Mouse (Mus musculus): ENCODE results near the gene Shroom3. TPM values are rescaled to one million over a fixed set of nuclear protein-coding genes. Genes with fewer than 3 reads are reported as not detected.

Gene Shroom3
- polyA plus RNA-seq, 1 experiment from 2014 or later: 2.3 TPM

DNA sequence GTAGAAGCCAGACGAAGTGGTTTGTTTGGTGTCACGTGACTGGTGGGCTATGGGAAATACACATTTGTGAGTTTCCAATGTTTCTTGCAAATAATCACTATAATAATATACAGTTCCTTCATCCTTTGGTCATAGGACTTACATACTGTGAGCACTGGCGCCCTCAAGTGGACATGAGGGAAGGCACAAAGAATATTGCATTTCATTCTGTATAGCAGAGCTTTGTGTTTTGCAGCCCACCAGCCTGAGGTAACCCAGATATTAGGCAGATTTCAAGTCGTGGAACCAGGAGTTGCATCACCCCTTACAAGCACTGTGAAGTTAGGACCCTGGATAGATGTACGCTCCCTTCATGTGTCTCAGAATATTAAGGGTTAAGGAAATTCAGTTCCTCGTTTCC lies 42.7 kb downstream of the Shroom3 start:
- no peak overlapping the region for H3K9ac ChIP-seq
- no peaks in the 10 kb centered on the region for H3K36me3 ChIP-seq (replicated peaks; ENCODE audit: control insufficient read depth, insufficient read depth)
- no peaks in the 10 kb centered on the region for H3K4me1 ChIP-seq (replicated peaks; ENCODE audit: control insufficient read depth, insufficient read depth, low read length)
- no peak overlapping the region for H3K4me2 ChIP-seq (replicated peaks)
- peak; percentile 49; the same call in 1 of the 2 replicates for ATAC-seq (ENCODE audit: low FRiP score)
- H3K9me3 ChIP-seq (ENCODE audit: control insufficient read depth, low read length): no peaks in the 10 kb centered on the region
- no peak overlapping the region for H3K4me3 ChIP-seq (replicated peaks; ENCODE audit: low read length)
- WGBS: 31% methylated on average over 6 of the region's 6 CpGs
- no peaks in the 10 kb centered on the region for H3K27me3 ChIP-seq (ENCODE audit: control insufficient read depth, insufficient read depth, low read length)
- peak; percentile 90 for DNase-seq (ENCODE audit: low spot score)
- no peak overlapping the region for H3K27ac ChIP-seq

- H3K4me3 ChIP-seq (replicated peaks; ENCODE audit: low read length): no peak overlapping the region
- no peaks in the 10 kb centered on the region for H3K27me3 ChIP-seq (ENCODE audit: control insufficient read depth, insufficient read depth, low read length)
- H3K9ac ChIP-seq: no peak overlapping the region
- no peaks in the 10 kb centered on the region for H3K9me3 ChIP-seq (ENCODE audit: control insufficient read depth, low read length)
- WGBS: 51% methylated on average over 5 of the region's 5 CpGs
- ATAC-seq (ENCODE audit: low FRiP score) (0 out of 2 replicates have a peak, but pooled peaks have one; percentile 54), DNase-seq (ENCODE audit: low spot score) (peak; percentile 85)
- H3K4me2 ChIP-seq (replicated peaks): no peak overlapping the region
- H3K36me3 ChIP-seq (replicated peaks; ENCODE audit: control insufficient read depth, insufficient read depth): no peaks in the 10 kb centered on the region
- H3K27ac ChIP-seq: no peak overlapping the region
- no peaks in the 10 kb centered on the region for H3K4me1 ChIP-seq (replicated peaks; ENCODE audit: control insufficient read depth, insufficient read depth, low read length)
Observed at GRCm38 (mm10) chr5:92728252-92728828, 45.1 kb downstream of the Shroom3 start.

GRCm38 (mm10) chr5:92729221-92729620 lies 46.0 kb downstream of the Shroom3 start:
- Histone ChIP-seq H3K27ac (no peak overlapping the region), H3K4me2 (replicated peaks) (no peak overlapping the region), H3K36me3 (replicated peaks; ENCODE audit: control insufficient read depth, insufficient read depth) (no peaks in the 10 kb centered on the region), H3K9ac (no peak overlapping the region), H3K9me3 (ENCODE audit: control insufficient read depth, low read length) (no peaks in the 10 kb centered on the region), H3K27me3 (ENCODE audit: control insufficient read depth, insufficient read depth, low read length) (no peaks in the 10 kb centered on the region), H3K4me1 (replicated peaks; ENCODE audit: control insufficient read depth, insufficient read depth, low read length) (no peaks in the 10 kb centered on the region), H3K4me3 (replicated peaks; ENCODE audit: low read length) (no peak overlapping the region)
- 75% methylated on average over 6 of the region's 6 CpGs for WGBS
- no peak for DNase-seq (ENCODE audit: low spot score)
- no peak for ATAC-seq (ENCODE audit: low FRiP score)

- WGBS: 74% methylated on average over 3 of the region's 3 CpGs
- H3K9me3 ChIP-seq (ENCODE audit: control insufficient read depth, low read length): no peaks in the 10 kb centered on the region
- ATAC-seq (ENCODE audit: low FRiP score) (no peak), DNase-seq (ENCODE audit: low spot score) (no peak)
- H3K27me3 ChIP-seq (ENCODE audit: control insufficient read depth, insufficient read depth, low read length): no peaks in the 10 kb centered on the region
- H3K4me3 ChIP-seq (replicated peaks; ENCODE audit: low read length): no peak overlapping the region
- no peaks in the 10 kb centered on the region for H3K4me1 ChIP-seq (replicated peaks; ENCODE audit: control insufficient read depth, insufficient read depth, low read length)
- no peak overlapping the region for H3K4me2 ChIP-seq (replicated peaks)
- H3K9ac ChIP-seq: no peak overlapping the region
- H3K36me3 ChIP-seq (replicated peaks; ENCODE audit: control insufficient read depth, insufficient read depth): no peaks in the 10 kb centered on the region
- no peak overlapping the region for H3K27ac ChIP-seq
Observed at GRCm38 (mm10) chr5:92741802-92742201, 58.6 kb downstream of the Shroom3 start.

- H3K27me3 ChIP-seq (ENCODE audit: control insufficient read depth, insufficient read depth, low read length): no peaks in the 10 kb centered on the region
- ATAC-seq (ENCODE audit: low FRiP score) (no peak), DNase-seq (ENCODE audit: low spot score) (no peak)
- no peak overlapping the region for H3K4me3 ChIP-seq (replicated peaks; ENCODE audit: low read length)
- no peak overlapping the region for H3K27ac ChIP-seq
- 86% methylated on average over 5 of the region's 5 CpGs for WGBS
- no peak overlapping the region for H3K4me2 ChIP-seq (replicated peaks)
- no peaks in the 10 kb centered on the region for H3K36me3 ChIP-seq (replicated peaks; ENCODE audit: control insufficient read depth, insufficient read depth)
- H3K9ac ChIP-seq: no peak overlapping the region
- H3K9me3 ChIP-seq (ENCODE audit: control insufficient read depth, low read length): no peaks in the 10 kb centered on the region
- no peaks in the 10 kb centered on the region for H3K4me1 ChIP-seq (replicated peaks; ENCODE audit: control insufficient read depth, insufficient read depth, low read length)
Observed at GRCm38 (mm10) chr5:92742701-92743100, 59.5 kb downstream of the Shroom3 start.

GRCm38 (mm10) chr5:92745390-92746253 lies 62.4 kb downstream of the Shroom3 start:
- Histone ChIP-seq H3K27ac (no peak overlapping the region), H3K9ac (no peak overlapping the region), H3K4me2 (replicated peaks) (no peak overlapping the region), H3K4me1 (replicated peaks; ENCODE audit: control insufficient read depth, insufficient read depth, low read length) (no peaks in the 10 kb centered on the region), H3K36me3 (replicated peaks; ENCODE audit: control insufficient read depth, insufficient read depth) (no peaks in the 10 kb centered on the region), H3K4me3 (replicated peaks; ENCODE audit: low read length) (no peak overlapping the region), H3K9me3 (ENCODE audit: control insufficient read depth, low read length) (no peaks in the 10 kb centered on the region), H3K27me3 (ENCODE audit: control insufficient read depth, insufficient read depth, low read length) (no peaks in the 10 kb centered on the region)
- no peak for ATAC-seq (ENCODE audit: low FRiP score)
- no peak for DNase-seq (ENCODE audit: low spot score)
- 87% methylated on average over 8 of the region's 8 CpGs for WGBS

- Histone ChIP-seq H3K9ac (no peak overlapping the region), H3K27me3 (ENCODE audit: control insufficient read depth, insufficient read depth, low read length) (no peaks in the 10 kb centered on the region), H3K36me3 (replicated peaks; ENCODE audit: control insufficient read depth, insufficient read depth) (no peaks in the 10 kb centered on the region), H3K9me3 (ENCODE audit: control insufficient read depth, low read length) (no peaks in the 10 kb centered on the region), H3K4me1 (replicated peaks; ENCODE audit: control insufficient read depth, insufficient read depth, low read length) (no peaks in the 10 kb centered on the region), H3K27ac (no peak overlapping the region), H3K4me3 (replicated peaks; ENCODE audit: low read length) (no peak overlapping the region), H3K4me2 (replicated peaks) (no peak overlapping the region)
- ATAC-seq (ENCODE audit: low FRiP score) (no peak), DNase-seq (ENCODE audit: low spot score) (no peak)
- WGBS: 97% methylated on average over 4 of the region's 4 CpGs
Observed at GRCm38 (mm10) chr5:92751488-92751887, 68.3 kb downstream of the Shroom3 start.

DNA sequence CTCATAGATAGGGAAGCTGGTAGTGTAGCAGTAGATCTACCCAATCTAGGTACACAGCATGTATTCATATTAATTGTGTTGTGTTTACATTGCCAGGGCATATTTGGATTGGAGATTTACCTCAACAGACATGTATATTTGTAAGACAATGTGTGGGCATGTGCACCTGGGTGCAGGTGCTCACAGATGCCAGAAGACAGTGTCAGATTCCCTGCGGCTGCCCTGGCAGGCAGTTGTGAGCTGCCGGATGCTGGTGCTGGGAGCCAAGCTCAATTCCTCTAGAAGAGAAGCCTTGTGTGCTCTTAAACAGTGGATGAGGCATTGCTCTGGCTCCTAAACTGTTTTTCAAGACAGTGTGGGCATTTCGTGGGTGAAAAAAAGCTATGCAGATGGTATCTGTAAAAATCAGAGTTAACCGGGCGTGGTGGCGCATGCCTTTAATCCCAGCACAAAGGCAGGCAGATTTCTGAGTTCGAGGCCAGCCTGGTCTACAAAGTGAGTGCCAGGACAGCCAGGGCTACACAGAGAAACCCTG lies 72.1 kb downstream of the Shroom3 start:
- Histone ChIP-seq H3K36me3 (replicated peaks; ENCODE audit: control insufficient read depth, insufficient read depth) (no peaks in the 10 kb centered on the region), H3K4me1 (replicated peaks; ENCODE audit: control insufficient read depth, insufficient read depth, low read length) (no peaks in the 10 kb centered on the region), H3K27ac (no peak overlapping the region), H3K4me3 (replicated peaks; ENCODE audit: low read length) (no peak overlapping the region), H3K9me3 (ENCODE audit: control insufficient read depth, low read length) (no peaks in the 10 kb centered on the region), H3K4me2 (replicated peaks) (no peak overlapping the region), H3K27me3 (ENCODE audit: control insufficient read depth, insufficient read depth, low read length) (no peaks in the 10 kb centered on the region), H3K9ac (no peak overlapping the region)
- DNase-seq (ENCODE audit: low spot score): no peak
- 91% methylated on average over 7 of the region's 7 CpGs for whole genome bisulfite sequencing
- ATAC-seq (ENCODE audit: low FRiP score): no peak

- H3K4me3 ChIP-seq (replicated peaks; ENCODE audit: low read length): no peak overlapping the region
- no peaks in the 10 kb centered on the region for H3K27me3 ChIP-seq (ENCODE audit: control insufficient read depth, insufficient read depth, low read length)
- H3K27ac ChIP-seq: no peak overlapping the region
- H3K4me1 ChIP-seq (replicated peaks; ENCODE audit: control insufficient read depth, insufficient read depth, low read length): no peaks in the 10 kb centered on the region
- ATAC-seq (ENCODE audit: low FRiP score) (no peak), DNase-seq (ENCODE audit: low spot score) (no peak)
- H3K9ac ChIP-seq: no peak overlapping the region
- no peaks in the 10 kb centered on the region for H3K36me3 ChIP-seq (replicated peaks; ENCODE audit: control insufficient read depth, insufficient read depth)
- no peaks in the 10 kb centered on the region for H3K9me3 ChIP-seq (ENCODE audit: control insufficient read depth, low read length)
- 81% methylated on average over 6 of the region's 6 CpGs for WGBS
- H3K4me2 ChIP-seq (replicated peaks): no peak overlapping the region
Observed at GRCm38 (mm10) chr5:92759156-92759745, 76.0 kb downstream of the Shroom3 start.

Data from hindbrain, embryonic 14.5 days (tissue).